Mouse (Mus musculus) B cell, adult (primary cell): Measurements from ENCODE around the gene Foxi3. TPM values are rescaled to one million over a fixed set of nuclear protein-coding genes. Genes with fewer than 3 reads are reported as not detected.

Experiments
- total RNA-seq: library from RNA; stranded (reverse); gene quantifications from 4 replicates; pipeline ENCODE4 v1.2.4, GENCODE M21; 2023; ENCODE audit not compliant: inconsistent age

Foxi3 gene
- not detected in 4 replicates for total RNA-seq

GRCm38 (mm10) chr6:70956285-70956912 lies at the start of gene Foxi3:
Gene Foxi3 (plus strand): TSS chr6:70956531.

DNA sequence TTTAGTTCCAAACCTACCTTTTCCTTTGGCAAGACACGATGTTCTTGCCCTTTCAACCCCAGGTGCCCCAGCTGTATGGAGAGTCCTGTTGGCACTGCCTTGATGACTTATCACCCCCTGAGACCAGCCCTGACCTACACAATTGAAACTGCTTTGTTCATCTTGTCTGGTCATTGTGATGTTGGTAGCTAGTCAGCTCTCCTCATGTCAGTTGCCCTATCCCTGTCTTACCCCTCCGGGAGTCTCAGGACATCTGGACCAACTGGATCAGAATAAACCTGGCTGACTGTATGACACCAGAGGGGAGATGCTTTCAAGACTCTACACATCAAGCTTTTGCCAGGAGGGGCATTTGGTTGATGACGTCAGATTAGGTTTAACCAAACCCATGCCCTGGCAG lies 37.5 kb upstream of the Foxi3 start, which contains the start of gene Tex37:
Tex37 (minus strand) TSS at position 101 of the 400 bp plus-strand sequence.

Other genes with a start within 250 kb of the Foxi3 start
- gene Rpia, start 164.3 kb upstream of the Foxi3 start, total RNA-seq, result 48.3 to 58.5 TPM (median 51.8 TPM) in 4 replicates
- 235 to 268 TPM (median 260 TPM) in 4 replicates for gene Eif2ak3, start 112.0 kb upstream of the Foxi3 start, total RNA-seq
- gene Tex37, start 37.6 kb upstream of the Foxi3 start, total RNA-seq, result not detected in 4 replicates
- 0.74 TPM in 1 of 4 replicates, not detected in the others for gene Thnsl2, start 187.9 kb downstream of the Foxi3 start, total RNA-seq
- gene Fabp1, start 243.3 kb downstream of the Foxi3 start, total RNA-seq, result not detected in 4 replicates